Mouse (Mus musculus): ENCODE results near the gene Kcnf1.

- TF ChIP-seq CTCF (IDR thresholded peaks at IDR 0.05; ENCODE audit: low read depth) (no peak), EP300 (IDR thresholded peaks at IDR 0.05; ENCODE audit: low read depth) (no peak)
These were observed 21.9 kb upstream of the Kcnf1 start for GRCm38 (mm10) chr12:17198621-17199020.
